Mouse (Mus musculus) midbrain, postnatal 0 days (tissue): Measurements from ENCODE around the gene Foxj2. TPM values are rescaled to one million over a fixed set of nuclear protein-coding genes. Genes with fewer than 3 reads are reported as not detected.

Source experiments
- ATAC-seq: fragments of 200-750 bp; cut with Nextera tagmentation; 2 replicates; pipeline ENCODE4 v1.8.0; 2017; ENCODE audit warnings: moderate number of reproducible peaks, mild to moderate bottlenecking, moderate TSS enrichment, moderate library complexity; ENCODE audit not compliant: low FRiP score
- DNase-seq: peaks from one replicate; pipeline ENCODE4 v3.0.0-alpha.2; 2015; ENCODE audit warnings: low spot score
- H3K27ac ChIP-seq: fragments of 300-500 bp; sonication (generic); 2 replicates; pipeline ENCODE4 v1.5.1; 2014; ENCODE audit warnings: low read depth, mild to moderate bottlenecking, low read length, mixed read lengths
- H3K27me3 ChIP-seq: fragments of 300-500 bp; sonication (generic); 2 replicates; pipeline ENCODE4 v1.6.1; 2014; ENCODE audit warnings: low read length, control low read depth, mixed read lengths; ENCODE audit not compliant: insufficient read depth
- H3K36me3 ChIP-seq: fragments of 300-500 bp; sonication (generic); 2 replicates; pipeline ENCODE4 v1.6.1; 2014; ENCODE audit warnings: low read length, control low read depth, mixed read lengths; ENCODE audit not compliant: insufficient read depth
- H3K4me1 ChIP-seq: fragments of 300-500 bp; sonication (generic); 2 replicates; pipeline ENCODE4 v1.6.1; 2014; ENCODE audit warnings: mild to moderate bottlenecking, control low read depth, antibody characterized with exemption, low read length, mixed read lengths; ENCODE audit not compliant: insufficient read depth
- H3K4me2 ChIP-seq: fragments of 300-500 bp; sonication (generic); 2 replicates; pipeline ENCODE4 v1.6.1; 2014; ENCODE audit warnings: low read depth, mild to moderate bottlenecking, low read length, mixed read lengths; ENCODE audit not compliant: poor library complexity, severe bottlenecking
- H3K4me3 ChIP-seq: fragments of 300-500 bp; sonication (generic); 2 replicates; pipeline ENCODE4 v1.5.1; 2014; ENCODE audit warnings: low read depth, mild to moderate bottlenecking, low read length, moderate library complexity
- H3K9ac ChIP-seq: fragments of 300-500 bp; sonication (generic); replicated peaks from 2 replicates; pipeline ENCODE4 v1.6.1; 2014; ENCODE audit warnings: mild to moderate bottlenecking, low read length, moderate library complexity, mixed read lengths; ENCODE audit not compliant: poor library complexity, severe bottlenecking
- H3K9me3 ChIP-seq: fragments of 300-500 bp; sonication (generic); 2 replicates; pipeline ENCODE4 v1.6.1; 2016; ENCODE audit warnings: low read length, control low read depth
- CTCF ChIP-seq: IDR thresholded peaks from 2 replicates; pipeline ENCODE4 v1.5.1; 2016; ENCODE audit warnings: antibody characterized with exemption, mild to moderate bottlenecking
- WGBS: fragments of 180-500 bp; shearing (Covaris S2); extraction: QIAGEN DNeasy Blood & Tissue Kit; methylation state at CpG from one replicate; pipeline ENCODE4 v1.1.7; 2014; 5-methylcytosine and 5-hydroxymethylcytosine counted together
- polyA plus RNA-seq: library from polyadenylated mRNA; unstranded; fragments of >200 nt; fragmentation: Nextera tagmentation; extraction: Ambion mirVana; gene quantifications from 2 replicates; pipeline ENCODE4 v1.2.1, GENCODE M21; 2015
- total RNA-seq: library from RNA; depleted of rRNA; stranded (reverse); fragments of >200 nt; gene quantifications from 2 replicates; pipeline ENCODE4 v1.2.3, GENCODE M21; 2014; rRNA removed

Foxj2 gene
- total RNA-seq (24.4 and 27.2 TPM in 2 replicates), polyA plus RNA-seq (8.6 and 8.8 TPM in 2 replicates)

DNA sequence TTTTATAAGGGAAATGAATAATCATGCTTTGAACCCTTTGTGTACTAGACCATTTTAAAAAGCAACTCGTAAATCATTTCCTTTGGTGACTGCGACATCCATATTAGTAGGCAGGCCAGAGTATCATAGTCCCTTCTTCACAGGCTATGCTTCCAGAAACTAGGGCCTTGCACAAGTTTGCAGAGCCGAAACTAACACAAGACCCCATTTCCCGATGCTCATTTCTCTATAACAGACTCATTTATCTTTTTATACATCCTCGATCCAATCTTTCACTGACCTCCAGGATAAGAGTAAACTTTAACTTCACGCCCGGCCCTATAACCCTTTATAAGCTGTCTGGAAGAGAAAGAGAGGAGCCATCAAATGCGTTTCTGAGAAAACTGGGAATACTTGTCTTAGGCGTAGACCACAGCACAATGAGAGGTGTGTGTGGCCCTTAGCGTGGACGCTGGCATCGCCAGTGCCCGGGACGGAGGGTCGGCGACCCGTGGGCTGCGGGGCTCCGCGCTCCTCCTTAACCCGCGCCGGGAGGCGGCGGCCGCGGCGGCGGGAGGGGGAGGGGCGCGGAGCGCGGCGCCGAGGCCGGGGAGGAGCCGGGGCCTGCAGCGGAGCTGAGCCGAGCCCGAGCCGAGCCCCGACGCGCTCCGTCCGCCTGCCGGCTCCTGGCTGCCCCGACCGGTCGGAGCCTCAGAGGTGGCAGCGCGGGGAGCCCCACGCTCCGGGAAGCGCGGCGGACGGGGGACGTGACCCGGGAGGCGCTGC is at the start of gene Foxj2:
Gene Foxj2 (plus strand): TSS at position 609 of the 765 bp plus-strand sequence.
- TF ChIP-seq CTCF = no peak
- peak within 1 kb of the TSS; percentile 88 for H3K4me2 ChIP-seq
- ATAC-seq = peak; percentile 84
- DNase-seq = peak; percentile 53
- H3K27me3 ChIP-seq = no peaks in the 10 kb centered on the region
- H3K9me3 ChIP-seq = no peaks in the 10 kb centered on the region
- H3K4me1 ChIP-seq = peaks cover 19% of the 10 kb centered on the region
- WGBS = 3% methylated on average over 18 of the region's 61 CpGs
- H3K9ac ChIP-seq = peak within 1 kb of the TSS; percentile 95
- H3K27ac ChIP-seq = peak within 1 kb of the TSS; percentile 65; the same call in 1 of the 2 replicates
- peak within 1 kb of the TSS; percentile 71 for H3K4me3 ChIP-seq
- no peaks in the 10 kb centered on the region for H3K36me3 ChIP-seq

DNA sequence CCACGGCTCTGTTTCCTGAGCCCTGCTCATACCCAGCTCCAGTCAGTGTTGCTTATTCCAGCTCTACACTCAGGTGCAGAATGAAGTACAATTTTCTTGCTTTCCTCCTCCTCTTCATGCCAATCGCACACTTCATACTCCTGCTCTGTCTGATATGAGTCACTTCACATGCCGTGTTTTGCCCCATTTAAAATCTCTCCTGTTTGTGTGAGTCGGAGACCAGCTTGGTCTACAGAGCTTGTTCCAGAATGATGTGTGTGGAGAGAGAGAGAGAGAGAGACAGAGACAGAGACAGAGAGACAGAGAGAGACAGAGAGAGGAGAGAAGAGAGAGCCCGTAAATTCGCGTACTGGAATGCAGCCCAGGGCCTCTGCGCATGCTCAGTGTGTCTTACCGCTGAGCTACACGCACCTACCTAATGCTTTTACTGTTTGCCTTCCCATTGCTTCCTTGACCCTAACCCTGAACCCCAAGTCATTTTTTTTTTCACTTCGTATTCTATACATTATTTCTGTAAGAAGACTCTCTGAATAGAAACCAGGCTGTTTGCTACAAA is 48.9 kb upstream of the Foxj2 start:
- Histone ChIP-seq H3K27me3 (no peaks in the 10 kb centered on the region), H3K27ac (no peak overlapping the region)
- no peak for TF ChIP-seq CTCF

DNA sequence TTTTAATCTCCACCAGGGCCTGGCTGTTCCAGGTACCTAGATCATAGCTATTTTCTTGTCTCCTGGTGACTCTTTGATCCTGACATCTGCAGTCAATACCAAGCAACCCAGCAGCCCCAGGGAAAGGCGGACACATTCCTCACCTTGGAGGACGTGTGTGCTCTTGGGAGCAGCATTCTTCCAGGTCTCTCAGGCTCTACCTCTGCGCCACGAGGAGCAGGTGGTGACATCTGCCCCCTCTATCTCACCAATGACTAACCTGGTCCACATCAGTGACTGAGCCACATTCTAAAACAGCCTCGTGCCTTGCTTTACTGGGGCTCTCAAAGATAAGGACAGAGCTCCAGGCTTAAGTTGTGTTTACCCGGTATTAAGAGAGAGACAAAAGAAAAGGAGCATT is 47.0 kb upstream of the Foxj2 start:
- H3K9me3 ChIP-seq = no peaks in the 10 kb centered on the region
- peaks cover 5% of the 10 kb centered on the region; the same call in 1 of the 2 replicates for H3K4me1 ChIP-seq
- H3K36me3 ChIP-seq = no peaks in the 10 kb centered on the region
- H3K4me2 ChIP-seq = no peak overlapping the region
- H3K4me3 ChIP-seq = no peak overlapping the region
- TF ChIP-seq CTCF = no peak
- WGBS = 65% methylated on average over 6 of the region's 6 CpGs
- H3K27ac ChIP-seq = no peak overlapping the region
- H3K27me3 ChIP-seq = no peaks in the 10 kb centered on the region
- no peak for ATAC-seq
- no peak for DNase-seq
- H3K9ac ChIP-seq = no peak overlapping the region

More for the DNA sequence above, 48.9 kb upstream of the Foxj2 start:
- peaks cover 5% of the 10 kb centered on the region; the same call in 1 of the 2 replicates for H3K4me1 ChIP-seq
- no peak for ATAC-seq
- H3K4me3 ChIP-seq = no peak overlapping the region
- H3K9me3 ChIP-seq = no peaks in the 10 kb centered on the region
- no peaks in the 10 kb centered on the region for H3K36me3 ChIP-seq
- 86% methylated on average over 11 of the region's 11 CpGs for WGBS
- no peak overlapping the region for H3K4me2 ChIP-seq
- no peak for DNase-seq
- H3K9ac ChIP-seq = no peak overlapping the region

DNA sequence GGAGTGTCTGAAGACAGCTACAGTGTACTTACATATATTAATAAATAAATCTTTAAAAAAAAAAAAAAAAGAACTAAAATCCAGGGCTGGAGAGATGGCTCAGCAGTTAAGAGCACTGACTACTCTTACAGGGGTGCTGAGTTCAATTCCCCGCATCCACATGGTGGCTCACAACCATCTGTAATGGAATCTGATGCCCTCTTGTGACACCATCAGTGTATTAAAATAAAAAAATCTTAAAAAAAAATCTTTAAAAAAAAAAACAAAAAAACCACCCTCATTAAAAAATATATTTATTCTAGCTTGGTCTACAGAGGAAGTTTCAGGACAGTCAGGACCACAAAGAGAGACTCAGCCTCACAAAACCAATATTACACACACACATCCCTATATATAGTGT is 45.4 kb upstream of the Foxj2 start:
- H3K9ac ChIP-seq = no peak overlapping the region
- H3K9me3 ChIP-seq = no peaks in the 10 kb centered on the region
- H3K4me1 ChIP-seq = peaks cover 5% of the 10 kb centered on the region; the same call in 1 of the 2 replicates
- H3K4me3 ChIP-seq = no peak overlapping the region
- no peaks in the 10 kb centered on the region for H3K36me3 ChIP-seq
- H3K27me3 ChIP-seq = no peaks in the 10 kb centered on the region
- 89% methylated on average over 1 of the region's 1 CpGs for WGBS
- no peak for DNase-seq
- no peak for TF ChIP-seq CTCF
- no peak overlapping the region for H3K4me2 ChIP-seq
- no peak for ATAC-seq
- H3K27ac ChIP-seq = no peak overlapping the region

DNA sequence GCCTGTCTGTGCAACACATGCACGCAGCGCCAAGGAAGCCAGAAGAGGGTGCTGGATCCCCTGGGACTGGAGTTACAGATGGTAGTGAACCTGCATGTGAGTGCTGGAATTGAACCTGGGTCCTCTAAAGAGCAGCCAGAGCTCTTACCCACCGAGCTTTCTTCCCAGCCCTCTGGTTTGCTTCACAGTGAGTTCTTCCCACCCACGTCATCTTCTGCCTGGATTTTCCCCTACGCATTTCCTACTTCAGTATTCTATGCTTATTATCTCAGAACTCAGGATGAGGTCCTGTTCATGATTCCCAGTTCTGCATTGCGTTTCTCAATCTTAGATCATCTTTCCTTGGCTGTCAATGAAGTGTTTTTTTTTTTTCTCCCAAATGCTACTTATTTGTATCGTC is 43.7 kb upstream of the Foxj2 start:
- no peak overlapping the region for H3K27ac ChIP-seq
- WGBS = 82% methylated on average over 7 of the region's 7 CpGs
- H3K4me2 ChIP-seq = no peak overlapping the region
- H3K36me3 ChIP-seq = no peaks in the 10 kb centered on the region
- DNase-seq (no peak), ATAC-seq (no peak)
- H3K27me3 ChIP-seq = no peaks in the 10 kb centered on the region
- H3K4me1 ChIP-seq = no peaks in the 10 kb centered on the region
- H3K4me3 ChIP-seq = no peak overlapping the region
- no peak for TF ChIP-seq CTCF
- no peak overlapping the region for H3K9ac ChIP-seq
- H3K9me3 ChIP-seq = no peaks in the 10 kb centered on the region

DNA sequence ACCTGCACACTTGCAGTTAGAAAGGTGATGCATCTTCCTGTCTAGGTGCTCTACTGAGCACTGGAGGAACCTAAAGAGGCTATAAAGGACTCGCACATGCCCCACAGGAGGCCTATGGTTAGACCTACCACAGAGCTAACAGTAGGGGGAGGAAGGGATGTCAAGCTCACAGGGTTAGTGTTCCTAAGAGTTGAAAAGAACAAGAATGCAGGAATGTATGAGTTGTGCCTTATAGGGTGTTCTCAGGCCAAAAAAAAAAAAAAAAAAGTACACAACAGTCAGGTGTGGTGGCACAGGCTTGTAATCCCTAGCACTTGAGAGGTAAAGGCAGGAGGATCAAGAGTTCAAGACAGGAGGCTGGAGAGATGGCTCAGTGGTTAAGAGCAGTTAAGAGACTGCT is 39.8 kb upstream of the Foxj2 start:
- Histone ChIP-seq H3K4me1 (no peaks in the 10 kb centered on the region), H3K27ac (no peak overlapping the region), H3K4me3 (no peak overlapping the region), H3K9ac (no peak overlapping the region), H3K36me3 (no peaks in the 10 kb centered on the region), H3K4me2 (no peak overlapping the region), H3K9me3 (no peaks in the 10 kb centered on the region), H3K27me3 (no peaks in the 10 kb centered on the region)
- WGBS = 62% methylated on average over 1 of the region's 1 CpGs
- ATAC-seq (no peak), DNase-seq (no peak)
- TF ChIP-seq CTCF = no peak
